Mouse (Mus musculus): ENCODE measurements around the gene Cdhr3. TPM values are rescaled to one million over a fixed set of nuclear protein-coding genes. Genes with fewer than 3 reads are reported as not detected.
"Not testable (repeated sequence)": the region's sequence is repeated elsewhere in the genome, so short reads cannot be mapped to it uniquely, and the experiment has no call there.

Cdhr3 gene
- total RNA-seq, 2 experiments from 2014 or later: 2.1 to 2.7 TPM

GRCm38 (mm10) chr12:33065162-33065561, 27.5 kb downstream of the Cdhr3 start:
- H3K27ac ChIP-seq: peak overlapping the region; percentile 40
- DNase-seq (ENCODE audit: low spot score in 2 of 2): no peak

GRCm38 (mm10) chr12:33064266-33064665, 28.4 kb downstream of the Cdhr3 start:
- no peak overlapping the region for H3K27ac ChIP-seq
- no peak overlapping the region for H3K4me3 ChIP-seq
- no peak for TF ChIP-seq CTCF (conservative IDR thresholded peaks at IDR 0.05)
- no peak for DNase-seq (ENCODE audit: low spot score in 2 of 2)

More at GRCm38 (mm10) chr12:33065162-33065561, 27.5 kb downstream of the Cdhr3 start:
- no peak for TF ChIP-seq CTCF (conservative IDR thresholded peaks at IDR 0.05)
- H3K4me3 ChIP-seq: no peak overlapping the region

GRCm38 (mm10) chr12:33063250-33063649, 29.4 kb downstream of the Cdhr3 start:
- H3K27ac ChIP-seq: no peak overlapping the region
- DNase-seq (ENCODE audit: low spot score in 2 of 2): no peak
- H3K4me3 ChIP-seq: no peak overlapping the region
- no peak for TF ChIP-seq CTCF (conservative IDR thresholded peaks at IDR 0.05)

- DNase-seq (ENCODE audit: low spot score in 2 of 2); H3K4me3 ChIP-seq; H3K27ac ChIP-seq: not testable (repeated sequence)
Observed at GRCm38 (mm10) chr12:33062379-33062778, 30.3 kb downstream of the Cdhr3 start.

- no peak for DNase-seq (ENCODE audit: low spot score in 2 of 2)
- Histone ChIP-seq H3K4me3 (no peak overlapping the region), H3K27ac (peak overlapping the region; percentile 73)
- no peak for TF ChIP-seq CTCF (conservative IDR thresholded peaks at IDR 0.05)
Observed at GRCm38 (mm10) chr12:33061651-33062050, 31.0 kb downstream of the Cdhr3 start.

- peak; percentile 72 for TF ChIP-seq CTCF (conservative IDR thresholded peaks at IDR 0.05)
- Histone ChIP-seq H3K27ac (peak overlapping the region; percentile 78), H3K4me3 (peak overlapping the region; percentile 25; the same call in 1 of the 2 replicates)
- peak in 1 of 2 experiments; percentile 20 for DNase-seq (ENCODE audit: low spot score in 2 of 2)
Observed at GRCm38 (mm10) chr12:33057231-33058048, 35.2 kb downstream of the Cdhr3 start.

- Histone ChIP-seq H3K4me3 (no peak overlapping the region), H3K27ac (peak overlapping the region; percentile 78)
- TF ChIP-seq CTCF (conservative IDR thresholded peaks at IDR 0.05): no peak
- DNase-seq (ENCODE audit: low spot score in 2 of 2): no peak
Observed at GRCm38 (mm10) chr12:33056574-33056973, 36.1 kb downstream of the Cdhr3 start.

- DNase-seq (ENCODE audit: low spot score in 2 of 2): no peak
- no peak overlapping the region for H3K27ac ChIP-seq
- TF ChIP-seq CTCF (conservative IDR thresholded peaks at IDR 0.05): no peak
- H3K4me3 ChIP-seq: no peak overlapping the region
Observed at GRCm38 (mm10) chr12:33056074-33056473, 36.6 kb downstream of the Cdhr3 start.

- peak overlapping the region; percentile 78 for H3K27ac ChIP-seq
Observed at GRCm38 (mm10) chr12:33053746-33054145, 38.9 kb downstream of the Cdhr3 start.

GRCm38 (mm10) chr12:33053311-33053710, 39.4 kb downstream of the Cdhr3 start:
- Histone ChIP-seq H3K27ac (peak overlapping the region; percentile 78), H3K4me3 (no peak overlapping the region)
- DNase-seq (ENCODE audit: low spot score in 2 of 2): peak in 1 of 2 experiments; percentile 31
- TF ChIP-seq CTCF (conservative IDR thresholded peaks at IDR 0.05): no peak

More at GRCm38 (mm10) chr12:33053746-33054145, 38.9 kb downstream of the Cdhr3 start:
- TF ChIP-seq CTCF (conservative IDR thresholded peaks at IDR 0.05): no peak
- no peak overlapping the region for H3K4me3 ChIP-seq
- DNase-seq (ENCODE audit: low spot score in 2 of 2): no peak

- Histone ChIP-seq H3K4me3 (no peak overlapping the region), H3K27ac (no peak overlapping the region)
- DNase-seq (ENCODE audit: low spot score in 2 of 2): no peak
- TF ChIP-seq CTCF (conservative IDR thresholded peaks at IDR 0.05): no peak
Observed at GRCm38 (mm10) chr12:33048391-33048790, 44.3 kb downstream of the Cdhr3 start.

GRCm38 (mm10) chr12:33046434-33046833, 46.2 kb downstream of the Cdhr3 start:
- peak overlapping the region; percentile 68 for H3K27ac ChIP-seq
- DNase-seq (ENCODE audit: low spot score in 2 of 2): no peak

GRCm38 (mm10) chr12:33045533-33046361, 46.9 kb downstream of the Cdhr3 start:
- Histone ChIP-seq H3K4me3 (peak overlapping the region; percentile 5), H3K27ac (peak overlapping the region; percentile 68)
- TF ChIP-seq CTCF (conservative IDR thresholded peaks at IDR 0.05): no peak
- DNase-seq (ENCODE audit: low spot score in 2 of 2): no peak

More at GRCm38 (mm10) chr12:33046434-33046833, 46.2 kb downstream of the Cdhr3 start:
- no peak for TF ChIP-seq CTCF (conservative IDR thresholded peaks at IDR 0.05)
- H3K4me3 ChIP-seq: no peak overlapping the region
